Mouse (Mus musculus) liver, adult 2 months (tissue): ENCODE data around the gene Fads1.

Source experiments
- CTCF ChIP-seq: fragments of 200-500 bp; IDR thresholded peaks from 2 replicates; pipeline ENCODE4 v1.5.1; 2011; ENCODE audit warnings: low read depth, low read length, control low read depth
- POLR2A ChIP-seq: fragments of 200-500 bp; IDR thresholded peaks from 2 replicates; pipeline ENCODE4 v1.6.1; 2011; ENCODE audit warnings: low read length, control low read depth; ENCODE audit not compliant: insufficient read depth; ENCODE audit errors: extremely low read depth

GRCm38 (mm10) chr19:10173844-10174539, 8.7 kb upstream of the Fads1 start:
- TF ChIP-seq CTCF: no peak
- no peak for TF ChIP-seq POLR2A
